Mouse (Mus musculus) urinary bladder, postnatal 14 days (tissue): ENCODE measurements at regions not wholly inside any gene's neighbourhood (a gene's known extent, or its start where the extent isn't known, plus 50 kb on each side); places are given as distances from the start of the nearest gene placed in this dataset.
"Not testable (repeated sequence)": the region's sequence is repeated elsewhere in the genome, so short reads cannot be mapped to it uniquely, and the experiment has no call there.

Source experiments
- DNase-seq: peaks from one replicate; pipeline ENCODE4 v3.0.0; 2021; ENCODE audit warnings: low spot score

DNA sequence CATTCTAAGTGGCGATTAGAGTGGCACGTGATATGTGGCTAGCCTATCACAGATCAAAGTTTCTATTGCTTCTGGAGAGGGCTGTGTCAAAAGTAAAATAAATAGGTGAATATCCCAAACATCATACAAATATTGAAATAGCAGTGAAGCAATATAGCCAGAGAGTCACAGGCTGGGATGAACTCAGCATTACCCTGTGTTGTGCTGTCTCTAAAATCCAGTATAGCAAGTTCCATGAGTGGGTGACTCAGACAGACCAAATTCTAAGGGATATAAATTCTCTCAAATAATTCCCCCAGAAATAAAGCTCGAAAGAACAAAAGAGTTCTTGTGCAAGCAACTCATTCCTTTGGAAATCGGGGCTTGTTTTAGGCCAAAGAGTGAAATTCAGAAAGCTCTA lies 943.2 kb downstream of the Diaph3 start:
- no peak for DNase-seq

DNA sequence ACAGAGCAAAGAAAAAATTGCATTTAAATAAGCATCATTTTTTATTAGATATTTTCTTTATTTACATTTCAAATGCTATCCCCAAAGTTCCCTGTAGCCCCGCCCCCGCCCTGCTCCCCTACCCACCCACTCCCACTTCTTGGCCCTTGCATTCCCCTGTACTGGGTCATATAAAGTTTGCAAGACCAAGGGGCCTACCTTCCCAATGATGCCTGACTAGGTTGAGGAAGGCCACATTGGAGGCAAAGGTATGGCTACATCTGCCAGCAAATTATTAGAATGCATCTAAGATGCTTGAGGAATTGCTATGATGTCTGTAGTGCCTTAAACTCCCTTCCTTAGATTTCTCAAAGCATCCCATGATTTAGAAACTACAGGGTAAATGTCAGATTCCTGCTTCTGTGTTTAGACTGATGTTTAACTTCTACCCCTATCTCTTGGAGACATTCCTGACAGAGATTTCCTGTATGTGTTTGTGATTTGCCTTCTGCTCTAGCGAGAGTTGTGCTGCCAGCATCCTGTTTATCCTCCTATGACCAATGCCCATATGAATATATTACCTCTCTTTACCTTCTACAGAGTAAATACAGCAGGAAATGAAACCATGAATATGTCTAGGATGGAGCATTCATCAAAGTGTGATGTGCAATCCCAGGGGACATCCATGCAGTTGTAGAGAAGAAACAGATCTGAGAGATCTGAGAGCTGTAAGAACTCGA lies 956.2 kb downstream of the Diaph3 start:
- DNase-seq: no peak

- DNase-seq: no peak
These were observed 962.5 kb downstream of the Diaph3 start for GRCm38 (mm10) chr14:86178517-86178916.

DNA sequence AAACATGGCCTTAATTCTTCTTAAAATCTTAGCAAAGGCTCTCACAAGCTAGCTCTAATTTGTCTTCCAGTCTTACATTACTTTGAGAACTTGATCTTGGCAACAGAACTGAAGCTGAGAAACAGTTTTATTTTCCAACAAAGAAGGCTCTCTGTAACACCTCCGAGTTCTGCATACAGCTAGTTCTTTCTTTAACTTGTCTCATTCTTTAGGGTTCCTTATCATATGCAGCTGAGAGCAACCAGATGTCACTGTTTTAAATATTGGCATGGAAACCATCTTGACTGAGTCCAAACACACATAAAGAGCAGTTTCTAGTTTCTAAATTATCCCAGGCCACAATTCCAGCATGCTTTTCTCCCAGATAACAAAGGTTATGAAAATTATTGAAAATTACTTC lies 969.9 kb downstream of the Diaph3 start:
- DNase-seq: no peak

GRCm38 (mm10) chr14:86159151-86159550 lies 981.9 kb downstream of the Diaph3 start:
- DNase-seq: no peak

GRCm38 (mm10) chr14:86154688-86155087 lies 986.3 kb downstream of the Diaph3 start:
- DNase-seq: no peak

- DNase-seq: no peak
These were observed 989.8 kb downstream of the Diaph3 start for GRCm38 (mm10) chr14:86151276-86151675.

DNA sequence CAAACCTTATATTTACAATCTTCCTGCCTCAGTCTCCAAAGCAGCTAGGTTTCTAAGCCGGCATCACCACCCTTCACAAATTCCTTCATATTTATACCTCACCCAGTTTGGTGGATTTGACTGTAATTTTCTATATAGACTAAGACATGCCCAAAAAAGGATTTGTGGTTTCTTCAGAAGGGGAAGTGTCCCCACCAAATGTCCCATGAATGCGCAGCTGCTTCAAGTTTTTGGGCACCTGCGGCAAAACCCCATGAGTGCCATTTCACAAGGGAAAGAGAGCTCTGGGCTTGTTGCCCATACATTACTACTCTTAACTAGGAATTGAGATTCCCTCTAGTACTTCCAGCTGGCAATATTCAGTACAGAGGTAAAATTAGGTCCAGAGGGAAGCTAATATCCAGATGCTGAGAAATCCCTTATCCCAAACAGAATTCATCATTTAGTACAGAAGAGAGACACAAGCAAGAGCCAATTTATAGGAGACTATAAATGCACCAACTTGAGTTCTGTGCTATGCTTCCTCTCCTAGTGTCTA lies 990.6 kb downstream of the Diaph3 start:
- DNase-seq: no peak

DNA sequence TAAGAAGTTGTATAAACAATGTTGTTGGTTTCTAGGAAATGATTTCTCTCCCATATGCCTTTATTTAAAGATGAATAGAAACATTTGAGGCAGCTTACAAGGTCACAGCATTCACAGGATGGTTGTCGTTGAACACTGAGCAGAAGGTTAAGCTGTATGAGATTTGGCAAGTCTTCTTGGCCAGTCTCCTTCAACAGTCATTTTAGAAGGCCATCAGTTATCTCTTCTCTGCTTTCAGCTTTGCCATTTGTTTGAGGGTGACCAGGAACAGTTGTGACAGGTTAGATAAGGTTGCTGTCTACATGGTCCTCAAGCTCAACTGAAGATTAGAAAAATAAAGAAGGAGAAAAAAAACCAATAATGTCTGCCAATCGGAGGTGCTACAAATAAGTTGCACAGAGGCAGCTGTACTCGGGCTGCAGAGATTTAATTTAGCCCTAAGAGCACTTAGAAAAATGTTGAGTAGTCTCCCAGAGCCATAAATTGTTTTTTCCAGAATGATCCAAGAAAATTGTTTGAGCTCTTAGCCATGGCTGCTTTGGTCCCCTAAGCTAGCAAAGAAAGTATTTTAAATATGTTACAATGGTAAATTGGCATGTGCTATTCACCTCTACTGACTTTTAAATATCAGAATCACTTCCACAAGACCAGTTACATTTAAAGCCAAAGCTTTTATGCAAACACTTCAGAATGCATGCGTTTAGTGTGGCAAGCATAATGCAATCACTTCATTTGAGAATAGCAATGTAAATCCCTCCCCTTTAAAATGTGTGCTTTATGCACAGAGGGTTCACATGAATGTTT lies 1025.6 kb downstream of the Diaph3 start:
- no peak for DNase-seq

GRCm38 (mm10) chr14:86101497-86101896 lies 1039.5 kb downstream of the Diaph3 start:
- no peak for DNase-seq

DNA sequence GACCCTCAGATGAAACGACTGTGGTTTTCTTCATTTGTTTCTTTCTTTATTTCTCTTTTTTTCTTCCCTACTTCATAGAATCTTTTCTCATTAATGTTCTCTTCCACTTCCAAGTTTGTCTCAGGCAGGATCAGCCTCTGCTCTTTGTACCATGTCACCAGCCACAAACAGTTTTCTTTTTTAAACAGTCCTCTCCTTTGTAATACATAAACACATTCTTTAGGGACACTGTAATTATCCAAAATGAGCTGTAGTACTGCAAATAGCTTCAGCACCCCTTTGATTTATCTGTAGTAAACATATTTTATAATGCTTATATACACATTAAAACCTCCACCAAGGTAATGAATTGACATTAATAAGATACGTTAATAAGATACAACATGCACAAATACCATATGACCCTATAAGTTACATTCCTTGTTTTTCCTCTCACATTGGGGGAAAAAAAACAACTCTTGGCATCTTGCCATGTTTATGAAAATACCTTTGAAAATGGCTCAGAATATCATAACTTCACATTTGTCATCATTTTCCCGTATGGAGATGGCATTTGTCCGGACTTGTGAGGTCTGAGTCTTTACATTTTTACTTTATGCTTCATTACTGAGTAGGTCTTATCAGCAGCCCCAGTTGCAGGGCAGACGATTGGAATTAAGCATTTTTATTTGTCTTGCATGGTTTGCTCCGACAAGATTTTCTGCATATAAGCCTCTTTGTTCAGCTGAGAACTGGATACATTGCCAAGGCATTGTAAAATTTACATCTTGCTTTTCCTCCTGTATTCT lies 1070.5 kb downstream of the Diaph3 start:
- no peak for DNase-seq

DNA sequence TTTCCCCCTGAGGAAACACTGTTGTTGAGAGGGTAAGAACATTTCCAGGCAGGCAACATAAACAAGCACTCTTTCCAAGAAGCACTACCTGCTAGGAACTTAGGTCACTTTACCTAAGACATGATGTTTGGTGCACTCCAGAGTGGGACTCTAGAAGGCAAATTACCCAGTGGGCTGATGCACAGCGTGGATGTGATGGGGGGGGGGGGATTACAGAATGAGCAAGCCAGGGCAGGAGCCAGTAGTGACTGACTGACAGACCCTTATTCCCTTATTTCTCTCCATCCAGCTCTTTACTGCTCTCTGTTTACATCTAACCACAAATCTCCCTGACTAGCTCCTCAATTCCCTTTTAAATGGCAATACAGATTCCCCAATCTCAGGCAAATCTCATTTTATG lies 1071.7 kb downstream of the Diaph3 start:
- no peak for DNase-seq

- no peak for DNase-seq
These were observed 1073.3 kb downstream of the Diaph3 start for GRCm38 (mm10) chr14:86067743-86068142.

DNA sequence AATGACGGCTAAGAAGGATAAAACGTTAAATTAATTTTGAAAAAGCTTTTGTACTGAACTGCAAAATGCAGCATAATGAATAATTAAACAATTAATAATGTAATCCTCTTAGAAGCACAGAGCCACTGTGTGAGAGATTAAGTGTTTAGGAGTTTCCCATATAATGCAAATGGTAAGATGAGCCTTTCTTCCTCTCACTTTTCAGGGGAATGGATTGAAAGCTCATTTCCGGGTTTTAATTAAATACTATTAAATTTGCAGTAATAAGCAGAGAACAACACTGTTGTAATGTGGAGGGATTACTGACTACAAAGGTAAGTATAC lies 1077.5 kb downstream of the Diaph3 start:
- no peak for DNase-seq

GRCm38 (mm10) chr14:86062885-86063619 lies 1078.0 kb downstream of the Diaph3 start:
- no peak for DNase-seq

DNA sequence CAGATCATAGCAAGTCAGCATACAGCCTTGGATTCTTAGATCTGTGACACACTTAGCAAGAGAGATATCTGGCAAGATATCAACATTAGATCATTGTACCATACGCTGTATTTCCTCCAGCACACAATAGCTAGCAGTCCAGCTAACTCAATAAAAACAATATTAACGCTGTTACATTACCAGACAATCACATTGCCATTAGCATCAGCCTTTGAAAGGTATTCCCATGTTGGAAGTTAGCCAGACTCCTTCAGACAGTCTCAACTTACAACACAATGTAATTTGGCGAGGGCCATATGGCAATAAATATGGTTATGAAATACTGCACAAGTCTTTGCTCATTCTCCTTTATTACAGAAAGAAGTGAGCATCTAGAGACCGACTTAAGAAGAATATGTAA lies 1084.0 kb downstream of the Diaph3 start:
- DNase-seq: no peak

- no peak for DNase-seq
These were observed 1086.4 kb downstream of the Diaph3 start for GRCm38 (mm10) chr14:86054668-86055067.

DNA sequence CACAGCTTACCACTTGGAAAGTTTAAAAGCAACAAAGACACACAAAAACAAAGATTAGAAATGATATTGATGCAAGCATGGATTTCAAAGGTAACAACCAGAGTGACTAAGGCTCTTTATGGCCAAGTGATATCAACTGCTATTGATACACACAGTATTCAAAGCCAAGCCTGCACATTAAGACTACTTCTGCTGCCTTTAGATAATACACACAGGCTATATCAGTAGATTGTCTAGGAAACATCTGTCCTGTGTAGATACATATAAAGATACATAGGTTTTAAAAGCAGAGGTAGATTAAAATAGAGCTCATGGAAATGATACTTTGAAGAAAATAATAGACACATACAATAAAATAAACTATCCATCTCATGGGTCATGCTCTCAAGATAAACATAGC lies 1111.6 kb downstream of the Diaph3 start:
- DNase-seq: no peak

DNA sequence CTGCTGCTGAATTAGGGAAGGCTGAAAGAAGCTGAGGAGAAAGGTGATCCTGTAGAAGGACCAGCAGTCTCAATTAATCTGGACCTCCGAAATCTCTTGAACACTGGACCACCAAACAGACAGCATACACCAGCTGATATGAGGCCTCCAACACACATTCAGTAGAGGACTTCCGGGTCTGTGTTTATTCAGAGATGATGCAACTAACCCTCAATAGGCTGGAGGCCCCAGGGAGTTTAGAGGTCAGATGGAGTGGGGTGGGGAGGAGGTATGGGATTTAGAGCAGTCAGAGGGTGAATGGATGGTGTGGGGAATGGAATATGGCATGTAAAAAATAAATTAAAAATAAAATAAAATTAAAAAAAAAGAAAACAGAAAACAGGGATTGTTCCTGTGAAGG lies 1123.4 kb downstream of the Diaph3 start:
- not testable (repeated sequence) for DNase-seq
